Mouse (Mus musculus) T-helper 2 cell (primary cell): Measurements from ENCODE around the gene Tnrc6c.

Experiments used
- in situ Hi-C: fragments of 300-600 bp; cut with MboI, MseI; formaldehyde crosslinking; loops from one replicate; pipeline ENCODE4 v1.15.1; 2025; ENCODE audit warnings: high pct_unique_total_duplicates

The Tnrc6c gene

GRCm38 (mm10) chr11:117728841-117729240, 74.8 kb downstream of the Tnrc6c start:
- in situ Hi-C loops: no loop called here

GRCm38 (mm10) chr11:117729341-117729740, 75.3 kb downstream of the Tnrc6c start:
- in situ Hi-C loops: no loop called here

GRCm38 (mm10) chr11:117729798-117730489, 75.9 kb downstream of the Tnrc6c start:
- in situ Hi-C loops: no loop called here

GRCm38 (mm10) chr11:117730490-117730838, 76.4 kb downstream of the Tnrc6c start:
- in situ Hi-C loops: no loop called here

- in situ Hi-C loops: no loop called here
Measured at GRCm38 (mm10) chr11:117731470-117731869, 77.4 kb downstream of the Tnrc6c start.

GRCm38 (mm10) chr11:117736037-117736689, 82.1 kb downstream of the Tnrc6c start:
- in situ Hi-C loops: no loop called here

- in situ Hi-C loops: no loop called here
Measured at GRCm38 (mm10) chr11:117738123-117738522, 84.0 kb downstream of the Tnrc6c start.

- in situ Hi-C loops: no loop called here
Measured at GRCm38 (mm10) chr11:117741128-117741527, 87.0 kb downstream of the Tnrc6c start.

GRCm38 (mm10) chr11:117742243-117742642, 88.2 kb downstream of the Tnrc6c start:
- in situ Hi-C loops: no loop called here

GRCm38 (mm10) chr11:117742715-117743114, 88.6 kb downstream of the Tnrc6c start:
- in situ Hi-C loops: no loop called here

GRCm38 (mm10) chr11:117743454-117744030, 89.5 kb downstream of the Tnrc6c start:
- in situ Hi-C loops: no loop called here

- in situ Hi-C loops: no loop called here
Measured at GRCm38 (mm10) chr11:117748628-117749027, 94.5 kb downstream of the Tnrc6c start.

GRCm38 (mm10) chr11:117749414-117749813, 95.3 kb downstream of the Tnrc6c start:
- in situ Hi-C loops: no loop called here

GRCm38 (mm10) chr11:117751544-117751943, 97.5 kb downstream of the Tnrc6c start:
- in situ Hi-C loops: loop anchor here (5.0 kb wide), 2 partner anchors 39 to 71 kb away; no protein-coding TSS in a partner anchor

- in situ Hi-C loops: no loop called here
Measured at GRCm38 (mm10) chr11:117755891-117756290, 101.8 kb downstream of the Tnrc6c start.

- in situ Hi-C loops: no loop called here
Measured at GRCm38 (mm10) chr11:117759267-117759666, 105.2 kb downstream of the Tnrc6c start.

GRCm38 (mm10) chr11:117760374-117761119, 106.5 kb downstream of the Tnrc6c start:
- in situ Hi-C loops: no loop called here

GRCm38 (mm10) chr11:117761801-117762200, 107.7 kb downstream of the Tnrc6c start:
- in situ Hi-C loops: no loop called here

- in situ Hi-C loops: no loop called here
Measured at GRCm38 (mm10) chr11:117762246-117762645, 108.2 kb downstream of the Tnrc6c start.

- in situ Hi-C loops: no loop called here
Measured at GRCm38 (mm10) chr11:117764319-117764718, 110.2 kb downstream of the Tnrc6c start.

- in situ Hi-C loops: no loop called here
Measured at GRCm38 (mm10) chr11:117765361-117765760, 111.3 kb downstream of the Tnrc6c start.

GRCm38 (mm10) chr11:117766275-117766674, 112.2 kb downstream of the Tnrc6c start:
- in situ Hi-C loops: no loop called here
